Mouse (Mus musculus): ENCODE measurements at regions not wholly inside any gene's neighbourhood (a gene's known extent, or its start where the extent isn't known, plus 50 kb on each side); places are given as distances from the start of the nearest gene placed in this dataset.

DNA sequence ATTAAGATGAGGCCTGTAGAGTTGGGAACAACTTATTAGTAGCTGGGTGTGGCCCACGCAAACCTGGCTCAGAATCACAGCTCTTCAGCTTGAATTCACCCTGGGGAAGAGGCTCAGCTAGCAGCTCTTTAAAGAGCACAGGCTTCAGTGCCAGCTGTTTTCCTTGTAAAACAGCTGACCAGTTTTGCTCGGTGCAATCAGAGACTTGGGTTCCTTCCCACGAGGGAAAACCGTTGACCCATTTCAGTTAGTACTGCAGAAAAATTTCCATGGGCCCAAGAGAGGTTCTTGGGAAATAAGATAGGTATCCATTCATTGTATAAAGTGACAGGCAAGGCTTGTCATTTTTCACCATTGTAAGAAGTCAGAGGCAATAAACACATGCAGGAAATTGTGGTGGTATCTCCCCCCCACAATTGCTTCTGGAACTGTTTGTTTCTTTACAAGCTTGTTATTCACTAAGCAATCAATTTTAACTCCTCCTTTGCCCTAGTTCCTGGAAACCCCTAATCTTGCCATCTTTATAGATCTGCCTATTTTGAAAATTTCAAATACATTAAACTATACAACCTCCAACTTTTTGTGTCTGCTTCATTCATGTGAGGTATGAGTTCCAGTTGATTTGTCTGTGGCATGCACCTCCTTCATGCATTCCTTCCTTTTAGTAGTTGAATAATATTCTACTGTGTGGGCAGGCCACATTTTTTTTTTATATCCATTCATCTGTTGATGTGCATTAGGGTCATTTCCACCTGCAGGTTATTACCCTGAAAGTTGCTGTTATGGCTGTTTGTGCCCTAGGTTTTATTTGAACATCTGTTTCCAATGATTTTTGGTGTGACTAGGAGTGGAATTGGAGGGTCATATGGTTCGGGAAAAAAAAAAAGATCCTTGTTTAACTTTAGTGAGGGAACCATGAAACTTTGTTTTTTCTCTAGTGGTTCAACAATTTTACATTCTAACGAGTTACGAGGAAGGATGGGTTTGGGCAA, 205.8 kb downstream of the Btg1 start:
- ChIA-PET POLR2A (interaction anchor here in 2 of 4 experiments (0.8 to 1.4 kb wide), 4 partner anchors 27 to 206 kb away, joined by 3 to 4 read pairs (median 3); partner anchors contain the start of gene Btg1 (in 2 of the 2)), CTCF (no interaction called here)

DNA sequence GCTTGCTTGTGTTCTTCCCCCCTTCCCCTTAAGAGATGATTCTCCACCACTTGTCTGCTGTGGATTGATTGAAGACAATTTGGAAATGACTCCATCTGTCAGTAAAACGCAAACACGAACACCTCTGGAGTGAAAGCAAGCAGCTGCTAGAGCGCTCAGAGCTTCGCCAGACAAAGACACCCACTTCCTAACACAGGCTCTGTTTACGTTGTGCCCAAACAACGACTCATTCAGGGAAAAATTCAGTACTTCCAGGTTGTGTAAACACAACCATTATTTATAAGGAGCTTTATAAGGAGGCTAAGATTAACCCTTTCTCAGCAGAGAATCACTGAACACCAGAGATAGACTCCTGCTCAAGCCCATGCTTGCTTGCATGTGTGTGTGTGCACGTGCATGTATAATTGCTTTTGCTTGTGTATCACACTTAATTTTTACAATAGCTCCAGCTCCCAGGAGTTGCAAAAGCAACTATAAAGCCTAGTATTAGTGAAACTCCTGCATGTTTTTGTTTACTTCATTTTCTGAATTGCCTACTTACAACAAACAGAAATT, 209.5 kb downstream of the Btg1 start:
- ChIA-PET CTCF (no interaction called here), POLR2A (interaction anchor here in 1 of 4 experiments (0.5 kb wide), 1 partner anchor 31 kb away, joined by 3 read pairs; no protein-coding TSS in a partner anchor)

DNA sequence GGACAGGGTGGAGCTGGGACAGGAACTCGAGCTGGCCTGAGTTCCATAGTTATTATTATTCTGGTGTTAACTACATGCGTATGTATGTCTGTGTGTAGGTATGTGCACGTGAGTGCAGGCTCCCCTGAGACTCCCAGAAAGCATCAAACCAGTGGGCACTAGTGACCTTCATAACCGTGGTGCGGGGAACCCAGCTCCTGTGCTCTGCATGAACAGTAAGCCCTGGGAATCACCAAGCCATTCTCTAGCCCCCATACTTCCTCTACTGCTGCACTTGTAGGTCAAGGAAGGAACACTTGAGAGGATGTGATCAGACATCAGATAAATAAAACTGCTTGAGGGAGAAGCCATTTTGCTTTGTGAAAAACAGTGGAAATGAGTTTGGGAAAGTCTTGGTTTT, 211.2 kb downstream of the Btg1 start:
- POLR2A ChIA-PET = no interaction called here
- CTCF ChIA-PET = no interaction called here

DNA sequence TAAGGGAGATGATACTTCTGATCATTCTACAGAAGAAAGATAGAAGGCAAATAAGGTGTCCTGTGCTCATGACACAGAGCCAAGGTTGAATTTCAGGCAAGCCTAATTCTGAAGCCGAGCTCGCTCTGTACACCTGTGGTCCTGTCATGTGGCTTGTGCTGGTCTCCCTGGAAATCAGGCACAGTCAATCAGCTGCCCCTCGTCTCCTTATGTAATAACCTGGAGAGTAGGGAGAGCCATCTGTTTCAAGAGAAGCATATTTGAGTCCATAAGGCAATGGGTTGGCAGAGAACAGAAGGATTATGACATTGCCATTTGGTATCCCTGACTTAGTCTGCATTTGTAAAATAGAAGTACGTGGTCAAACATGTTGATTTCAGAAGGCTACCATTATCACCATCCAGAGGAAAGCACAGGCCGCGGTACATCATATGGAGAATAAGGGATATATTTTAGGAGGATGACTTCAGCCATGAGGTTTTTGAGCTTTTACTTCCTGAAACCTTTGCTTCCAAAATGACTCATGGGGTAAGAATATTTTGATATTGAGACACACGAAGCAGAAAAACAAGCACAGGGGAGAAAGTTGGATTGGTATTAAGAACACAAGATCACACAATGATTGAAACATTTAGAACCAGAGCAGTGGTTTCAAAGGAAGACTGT, 211.9 kb downstream of the Btg1 start:
- ChIA-PET CTCF (no interaction called here), POLR2A (no interaction called here)

DNA sequence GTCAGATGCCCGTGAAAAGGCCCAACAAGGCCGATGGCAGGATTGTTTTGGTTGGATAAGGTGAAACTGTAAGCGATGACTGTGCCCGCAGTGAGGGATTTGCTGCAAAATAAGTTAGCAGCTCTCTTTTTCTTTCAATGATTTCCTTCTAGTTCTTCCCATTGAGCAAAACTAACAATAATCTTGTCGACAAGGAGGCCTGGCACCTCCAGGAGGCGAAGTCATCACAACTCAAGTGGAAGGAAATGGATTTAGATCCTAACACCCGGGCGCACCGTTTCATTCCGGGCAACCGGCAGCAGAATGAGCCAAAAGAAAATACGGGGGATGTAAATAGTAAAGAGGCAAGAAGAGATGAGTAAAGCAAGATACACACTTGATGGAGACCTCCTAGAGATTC, 214.3 kb downstream of the Btg1 start:
- ChIA-PET CTCF (no interaction called here), POLR2A (interaction anchor here in 1 of 4 experiments (1.4 kb wide), 1 partner anchor 215 kb away, joined by 5 read pairs; no protein-coding TSS in a partner anchor)

DNA sequence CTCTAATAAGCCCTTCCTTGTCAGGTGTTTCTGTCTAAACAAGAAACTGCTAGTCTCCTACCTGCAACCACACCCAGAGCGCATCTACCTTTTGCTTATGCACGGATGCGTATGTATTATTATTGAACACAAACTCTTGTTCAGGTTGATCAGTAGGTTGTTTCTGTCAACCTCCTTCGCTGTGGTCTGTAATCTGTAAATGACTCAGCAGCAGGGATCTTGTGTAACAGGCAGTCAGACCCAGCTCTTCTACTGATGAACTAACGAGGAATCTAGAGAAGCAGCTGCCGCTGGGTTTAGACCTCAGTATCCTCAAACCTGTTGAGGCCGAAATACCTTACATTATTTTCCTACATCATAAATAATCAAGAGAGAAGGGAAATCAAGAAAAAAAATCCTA, 220.4 kb downstream of the Btg1 start:
- ChIA-PET CTCF (no interaction called here), POLR2A (interaction anchor here in 1 of 4 experiments (0.5 kb wide), 1 partner anchor 122 kb away, joined by 3 read pairs; no protein-coding TSS in a partner anchor)

DNA sequence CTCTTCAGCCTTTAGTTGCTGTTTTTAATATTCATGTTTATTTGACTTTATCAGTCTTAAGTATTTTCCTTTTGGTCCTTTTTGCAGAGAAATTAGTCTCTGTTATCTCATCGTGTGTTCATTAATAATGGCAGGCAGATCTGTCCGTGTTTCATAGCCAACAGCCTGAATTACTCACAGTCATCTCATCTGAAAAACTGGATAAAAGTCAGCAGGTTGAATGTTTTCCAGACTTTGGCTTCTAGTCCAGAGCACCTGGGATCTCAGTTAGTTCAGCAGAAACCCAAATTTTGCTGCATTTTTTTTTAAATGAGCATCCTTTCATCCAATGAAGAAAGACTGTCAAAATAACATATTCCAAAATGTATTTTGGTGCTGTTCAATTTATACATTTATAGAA, 224.3 kb downstream of the Btg1 start:
- ChIA-PET CTCF (no interaction called here), POLR2A (no interaction called here)

DNA sequence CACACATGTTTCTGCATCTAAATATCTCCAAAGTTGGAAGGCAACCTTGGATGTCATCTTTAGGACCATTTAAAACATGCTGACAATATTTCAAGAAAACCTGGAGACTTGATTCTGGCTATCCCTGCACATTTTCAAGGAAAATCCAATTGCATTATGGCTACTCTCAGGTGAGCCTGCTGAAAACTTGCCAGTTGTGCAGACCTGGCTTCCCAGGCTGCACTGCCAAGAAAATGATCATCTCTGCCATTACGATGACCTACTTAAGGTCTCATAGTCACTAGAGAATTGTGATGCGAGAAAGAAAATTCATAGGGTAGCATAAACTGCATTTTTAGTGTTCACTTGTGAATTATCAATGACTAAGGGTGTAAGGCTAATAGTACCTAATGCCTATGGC, 225.2 kb downstream of the Btg1 start:
- POLR2A ChIA-PET = no interaction called here

DNA sequence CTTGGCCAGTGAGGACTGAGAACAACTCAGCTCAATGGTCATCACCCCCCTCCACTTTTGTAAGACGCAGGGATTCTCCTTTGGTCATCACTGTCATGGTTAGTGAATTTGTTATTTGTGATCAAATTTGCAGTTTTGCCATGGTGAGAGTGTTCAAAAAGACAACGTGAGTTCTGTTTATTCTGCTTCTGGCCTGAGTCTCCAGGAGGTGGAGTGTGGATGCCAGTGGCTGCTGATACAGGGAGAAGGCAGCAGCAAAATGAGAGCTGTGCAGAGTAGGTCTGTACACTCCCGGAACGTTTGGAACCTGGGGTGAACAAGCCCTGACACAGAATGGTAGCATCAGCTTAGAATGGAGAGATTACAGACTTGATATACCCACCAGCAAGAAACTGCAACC, 229.1 kb downstream of the Btg1 start:
- CTCF ChIA-PET = no interaction called here
- POLR2A ChIA-PET = interaction anchor here in 1 of 4 experiments (1.1 kb wide), 1 partner anchor 229 kb away, joined by 3 read pairs; the partner anchor contains the start of gene Btg1

More for the DNA sequence above, 225.2 kb downstream of the Btg1 start:
- CTCF ChIA-PET = no interaction called here

DNA sequence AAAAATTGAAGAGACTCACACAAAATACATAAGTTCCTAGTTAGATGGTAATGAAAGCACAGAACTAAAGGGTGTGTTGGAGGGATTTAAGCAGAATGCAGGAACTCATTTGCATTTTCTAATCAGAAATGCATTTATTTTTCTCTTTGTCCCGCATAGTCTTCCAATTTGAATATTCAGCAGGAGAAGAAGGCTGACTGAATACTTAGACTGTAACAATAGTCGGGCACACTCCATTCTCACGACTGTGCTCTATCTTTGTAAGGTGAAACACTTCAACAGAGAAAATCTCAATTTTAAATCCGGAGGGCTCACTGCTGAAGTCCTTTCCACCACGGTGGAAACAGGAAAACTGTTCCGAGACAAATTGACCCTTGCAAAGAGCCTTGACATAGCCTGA, 230.2 kb downstream of the Btg1 start:
- CTCF ChIA-PET = interaction anchor here in 1 of 4 experiments (0.7 kb wide), 1 partner anchor 160 kb away, joined by 3 read pairs; no protein-coding TSS in a partner anchor
- POLR2A ChIA-PET = interaction anchor here in 2 of 4 experiments (0.7 to 1.1 kb wide), 2 partner anchors 14 to 230 kb away, joined by 3 read pairs; partner anchors contain the start of gene Btg1 (in 1 of the 2)

DNA sequence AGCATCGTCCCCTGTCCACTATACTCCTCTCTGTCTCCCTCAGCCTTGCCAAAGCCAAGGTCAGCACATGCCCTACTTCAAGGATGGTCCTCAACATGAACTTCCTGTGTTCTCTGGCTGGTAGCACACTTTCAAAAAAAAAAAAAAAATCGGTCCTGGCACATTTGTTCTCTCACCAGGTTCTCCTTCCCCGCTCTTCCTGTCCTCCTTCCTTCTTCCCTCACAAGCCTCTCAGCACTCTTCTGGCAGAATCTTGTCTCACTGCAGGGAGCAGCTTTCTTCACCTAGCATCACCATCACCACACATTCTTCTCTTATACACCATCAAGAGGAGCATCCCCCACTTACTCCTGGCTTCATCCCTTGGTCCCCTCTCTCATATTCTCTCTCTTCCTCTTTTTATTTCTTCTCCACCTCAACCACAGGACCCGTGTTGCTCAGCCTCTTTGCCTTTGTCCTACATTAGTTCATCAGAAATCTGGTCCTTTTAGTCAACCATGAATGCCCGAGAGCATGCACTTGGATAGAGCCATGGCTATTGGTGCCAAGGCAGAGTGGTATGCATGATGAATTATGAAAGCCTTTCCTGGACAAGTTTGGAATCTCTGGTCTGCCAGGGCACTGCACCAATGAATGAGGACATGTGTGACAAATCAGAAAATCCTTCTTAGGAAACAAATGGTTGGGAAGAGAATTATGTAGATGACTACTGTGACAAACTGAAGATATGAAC, 230.8 kb downstream of the Btg1 start:
- CTCF ChIA-PET = interaction anchor here in 1 of 4 experiments (0.7 kb wide), 1 partner anchor 466 kb away, joined by 10 read pairs; no protein-coding TSS in a partner anchor

DNA sequence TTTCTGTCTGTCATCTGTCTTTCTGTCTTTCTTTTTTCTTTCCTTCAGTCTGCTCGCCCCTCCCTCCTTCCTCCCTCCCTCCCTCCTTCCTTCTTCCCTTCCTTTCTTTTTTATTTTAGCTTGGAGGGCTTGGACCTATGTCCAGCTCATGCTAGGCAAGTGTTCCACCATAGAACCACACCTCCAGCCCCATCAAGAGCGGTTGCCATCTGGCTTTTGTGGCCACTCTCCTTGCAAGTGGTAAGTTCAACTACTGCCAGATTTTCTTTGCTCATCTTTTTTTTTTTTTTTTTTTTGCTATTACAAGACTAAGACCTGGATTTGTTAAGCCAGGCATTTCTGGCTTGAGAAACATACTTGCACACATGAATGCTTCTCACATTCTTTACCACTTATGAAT, 231.7 kb downstream of the Btg1 start:
- CTCF ChIA-PET = no interaction called here
- POLR2A ChIA-PET = interaction anchor here in 2 of 4 experiments (0.6 to 0.7 kb wide), 5 partner anchors 15 to 866 kb away, joined by 3 read pairs; no protein-coding TSS in a partner anchor

More for the DNA sequence above, 230.8 kb downstream of the Btg1 start:
- POLR2A ChIA-PET = no interaction called here

DNA sequence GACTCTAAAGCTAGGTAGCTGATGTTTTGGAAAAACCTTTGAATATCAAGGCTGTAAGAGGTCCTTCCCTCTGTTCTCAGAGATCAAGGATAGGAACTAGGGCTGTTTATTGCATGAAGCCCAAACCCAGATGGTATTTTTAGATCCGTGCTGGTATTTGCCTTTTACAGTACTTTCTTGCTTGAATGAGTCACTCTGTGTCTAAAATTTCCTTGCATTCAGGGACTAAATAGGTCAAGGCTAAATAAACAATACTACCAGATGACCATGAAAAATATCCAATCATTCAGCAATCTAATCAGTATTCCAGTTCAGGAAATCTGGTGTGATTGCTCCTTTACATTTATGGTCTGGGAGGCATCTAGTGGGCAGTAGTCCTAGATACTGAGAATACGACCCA, 243.6 kb downstream of the Btg1 start:
- CTCF ChIA-PET = interaction anchor here in 1 of 4 experiments (0.6 kb wide), 1 partner anchor 10 kb away, joined by 4 read pairs; no protein-coding TSS in a partner anchor
- POLR2A ChIA-PET = interaction anchor here in 1 of 4 experiments (0.8 kb wide), 1 partner anchor 244 kb away, joined by 3 read pairs; the partner anchor contains the start of gene Btg1

DNA sequence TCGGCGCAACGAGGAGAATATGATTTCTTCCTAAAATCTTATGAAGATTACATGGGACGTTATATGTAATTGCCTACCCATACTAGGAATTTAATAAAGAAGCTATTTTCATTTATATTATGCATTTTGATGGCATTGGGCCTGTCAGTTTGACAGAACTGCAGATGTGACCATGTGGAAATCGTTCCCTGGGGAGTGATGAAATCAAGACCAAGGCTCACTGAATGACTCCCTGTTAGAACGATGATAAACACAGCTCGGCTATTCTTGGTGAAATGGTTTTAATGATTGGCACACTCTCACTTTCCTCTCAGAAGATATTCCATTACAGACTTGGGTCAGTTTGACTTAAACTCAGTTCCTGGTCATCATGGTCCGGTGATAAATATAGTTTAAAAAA, 246.4 kb downstream of the Btg1 start:
- POLR2A ChIA-PET = interaction anchor here in 1 of 4 experiments (0.6 kb wide), 1 partner anchor 253 kb away, joined by 3 read pairs; no protein-coding TSS in a partner anchor
- CTCF ChIA-PET = no interaction called here

DNA sequence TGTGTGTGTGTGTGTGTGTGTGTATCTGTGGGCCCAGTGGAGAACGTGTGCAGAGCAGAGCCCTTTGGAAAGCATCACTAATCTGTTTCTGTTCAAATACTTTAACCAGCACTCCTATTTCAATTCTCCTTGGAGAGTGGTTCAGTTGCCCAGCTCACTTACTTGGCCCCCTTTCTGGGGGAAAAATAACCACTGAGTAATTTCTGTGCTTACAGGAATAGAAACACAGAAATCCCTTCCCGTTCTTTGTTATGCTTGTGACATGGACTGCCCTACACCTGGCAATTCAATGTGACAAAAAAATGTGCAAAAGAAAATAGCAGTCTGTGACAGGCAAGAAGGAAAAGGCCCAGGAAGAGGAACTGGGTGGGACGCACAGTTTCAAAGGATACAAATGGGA, 249.7 kb downstream of the Btg1 start:
- POLR2A ChIA-PET = interaction anchor here in 1 of 4 experiments (1.0 kb wide), 1 partner anchor 144 kb away, joined by 3 read pairs; no protein-coding TSS in a partner anchor
- CTCF ChIA-PET = no interaction called here

DNA sequence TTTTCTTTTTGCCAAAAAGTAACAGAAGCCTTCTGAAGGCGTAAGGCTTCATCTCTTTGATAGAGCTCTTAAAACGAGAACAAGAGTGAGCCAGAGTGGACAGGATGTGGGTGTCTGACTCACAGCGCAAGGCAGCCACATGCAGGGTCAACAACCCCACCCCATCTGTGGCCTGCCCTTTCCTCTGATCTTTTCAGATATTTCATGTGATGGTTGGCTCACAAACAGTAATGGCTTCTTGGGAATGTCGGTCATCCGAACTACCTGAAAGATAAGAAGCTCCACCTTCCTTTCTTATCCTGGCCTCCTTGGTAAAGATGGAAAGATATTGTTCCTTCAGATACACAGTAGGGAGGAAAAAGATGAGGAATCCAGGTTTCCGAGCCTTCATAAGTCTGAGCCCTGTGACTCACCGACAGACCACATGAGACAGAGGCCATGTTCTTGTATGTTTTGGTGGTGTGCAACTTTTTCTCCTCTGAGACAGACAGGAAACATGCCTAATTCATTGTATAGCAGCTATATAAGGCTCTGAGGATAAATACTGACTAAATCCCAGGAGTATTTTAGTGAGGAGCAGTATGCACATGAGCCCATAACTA, 254.9 kb downstream of the Btg1 start:
- POLR2A ChIA-PET = interaction anchor here in 2 of 4 experiments (1.0 to 1.8 kb wide), 3 partner anchors 153 to 255 kb away, joined by 3 to 5 read pairs (median 4); partner anchors contain the start of gene Btg1 (in 2 of the 2)
- CTCF ChIA-PET = interaction anchor here in 1 of 4 experiments (0.8 kb wide), 1 partner anchor 12 kb away, joined by 3 read pairs; no protein-coding TSS in a partner anchor

DNA sequence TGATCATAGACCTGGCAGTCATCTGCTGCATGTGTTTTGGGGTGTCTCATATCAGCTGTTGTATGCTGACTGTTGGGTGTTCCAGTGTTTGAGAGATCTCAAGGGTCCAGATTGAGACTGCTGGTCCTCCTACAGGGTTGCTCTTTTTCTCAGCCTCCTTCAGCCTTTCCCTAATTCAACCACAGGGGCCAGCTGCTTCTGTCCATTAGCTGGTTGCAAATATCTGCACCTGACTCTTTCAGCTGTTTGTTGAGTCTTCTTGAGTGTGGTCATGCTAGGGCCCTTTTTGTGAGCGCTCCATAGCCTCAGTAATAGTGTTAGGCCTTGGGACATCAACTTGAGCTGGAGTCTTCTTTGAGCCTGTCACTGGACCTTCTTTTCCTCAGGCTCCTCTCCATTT, 257.8 kb downstream of the Btg1 start:
- ChIA-PET CTCF (no interaction called here), POLR2A (no interaction called here)

DNA sequence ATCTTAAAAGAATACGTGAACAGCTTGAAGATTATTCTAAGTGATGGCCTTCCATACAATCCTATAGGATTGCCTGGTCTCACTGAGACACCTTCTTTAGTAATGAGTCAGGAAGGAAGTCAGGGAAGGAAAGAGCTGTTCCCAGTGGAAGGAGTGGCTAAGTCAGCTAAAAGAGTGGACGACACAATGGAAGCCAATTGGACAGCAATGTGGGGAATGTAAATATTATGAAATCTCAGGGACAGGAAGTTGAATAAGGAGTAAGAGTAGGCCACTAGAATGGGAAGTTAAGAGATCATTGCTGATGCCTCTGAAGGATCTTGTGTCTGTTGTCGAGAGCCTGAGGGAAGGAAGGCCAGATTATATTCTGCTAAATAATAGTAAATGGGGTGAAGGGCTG, 258.9 kb downstream of the Btg1 start:
- CTCF ChIA-PET = no interaction called here
- POLR2A ChIA-PET = interaction anchor here in 2 of 4 experiments (0.6 to 0.7 kb wide), 2 partner anchors 259 to 522 kb away, joined by 3 to 4 read pairs; partner anchors contain the start of gene Btg1 (in 1 of the 2)

Measured in embryonic stem cell, embryonic (primary cell).